Mouse (Mus musculus) heart, embryonic 14.5 days (tissue): ENCODE measurements around the gene Srl. TPM values are rescaled to one million over a fixed set of nuclear protein-coding genes. Genes with fewer than 3 reads are reported as not detected.
A peak's percentile ranks its signal among the peaks of the same experiment; 100 is the strongest.
"Not testable (repeated sequence)": the region's sequence is repeated elsewhere in the genome, so short reads cannot be mapped to it uniquely, and the experiment has no call there.

Experiments used
- ATAC-seq: fragments of 200-750 bp; cut with Nextera tagmentation; 2 replicates; pipeline ENCODE4 v1.8.0; 2017; ENCODE audit warnings: low read depth, moderate TSS enrichment; ENCODE audit not compliant: insufficient number of reproducible peaks, insufficient read depth, low FRiP score
- H3K27ac ChIP-seq, 2 experiments: fragments of 200-500 bp in 1 of 2; fragments of 300-500 bp in 1 of 2; sonication (generic) in 1 of 2; replicated peaks in 1 of 2; 2 replicates each; pipeline ENCODE4 v1.5.1; 2012 to 2014; ENCODE audit warnings: low read depth in 2 of 2, low read length in 2 of 2, control low read depth in 1 of 2, mild to moderate bottlenecking in 1 of 2, mixed read lengths in 1 of 2; ENCODE audit not compliant: control insufficient read depth in 1 of 2, insufficient read depth in 1 of 2
- H3K27me3 ChIP-seq: fragments of 300-500 bp; sonication (generic); 2 replicates; pipeline ENCODE4 v1.6.1; 2014; ENCODE audit warnings: mild to moderate bottlenecking, low read length, control low read depth; ENCODE audit not compliant: control insufficient read depth, insufficient read depth
- H3K36me3 ChIP-seq: fragments of 300-500 bp; sonication (generic); 2 replicates; pipeline ENCODE4 v1.6.1; 2014; ENCODE audit warnings: mild to moderate bottlenecking, control low read depth, low read length, mixed read lengths; ENCODE audit not compliant: control insufficient read depth, insufficient read depth
- H3K4me1 ChIP-seq, 2 experiments: fragments of 200-500 bp in 1 of 2; fragments of 300-500 bp in 1 of 2; sonication (generic) in 1 of 2; 2 replicates each; pipeline ENCODE4 v1.6.1; 2012 to 2014; ENCODE audit warnings: low read length in 2 of 2, control low read depth in 1 of 2, mixed read lengths in 1 of 2; ENCODE audit not compliant: control insufficient read depth in 2 of 2, insufficient read depth in 2 of 2
- H3K4me2 ChIP-seq: fragments of 300-500 bp; sonication (generic); 2 replicates; pipeline ENCODE4 v1.6.1; 2014; ENCODE audit warnings: mild to moderate bottlenecking, low read length
- H3K4me3 ChIP-seq, 2 experiments: fragments of 200-500 bp in 1 of 2; fragments of 300-500 bp in 1 of 2; sonication (generic) in 1 of 2; 2 replicates each; pipeline ENCODE4 v1.5.1; 2012 to 2014; ENCODE audit warnings: low read length in 2 of 2, mild to moderate bottlenecking in 2 of 2, control low read depth in 1 of 2, low read depth in 1 of 2, moderate library complexity in 1 of 2; ENCODE audit not compliant: control insufficient read depth in 1 of 2, insufficient read depth in 1 of 2
- H3K9ac ChIP-seq: fragments of 300-500 bp; sonication (generic); 2 replicates; pipeline ENCODE4 v1.6.1; 2014; ENCODE audit warnings: mild to moderate bottlenecking, low read length
- H3K9me3 ChIP-seq: fragments of 300-500 bp; sonication (generic); 2 replicates; pipeline ENCODE4 v1.6.1; 2016; ENCODE audit warnings: low read length, control low read depth; ENCODE audit not compliant: control insufficient read depth
- WGBS: fragments of 180-500 bp; shearing (Covaris S2); extraction: QIAGEN DNeasy Blood & Tissue Kit; methylation state at CpG from one replicate; pipeline ENCODE4 v1.1.7; 2014; 5-methylcytosine and 5-hydroxymethylcytosine counted together
- polyA plus RNA-seq: library from polyadenylated mRNA; unstranded; fragments of >200 nt; fragmentation: Nextera tagmentation; extraction: Ambion mirVana; gene quantifications from 2 replicates; pipeline ENCODE4 v1.2.1, GENCODE M21; 2014

The Srl gene
- polyA plus RNA-seq, 1 experiment from 2014 or later, result 259 TPM

- Histone ChIP-seq H3K4me2 (peak overlapping the region; percentile 62), H3K27me3 (no peaks in the 10 kb centered on the region), H3K9ac (peak overlapping the region; percentile 63), H3K27ac (no peak overlapping the region), H3K4me3 (peak overlapping the region in 1 of 2 experiments; percentile 49; a peak in 1 of 4 replicates), H3K4me1 (peaks cover 8 to 15% of the 10 kb centered on the region in 2 experiments), H3K9me3 (no peaks in the 10 kb centered on the region), H3K36me3 (peaks cover 29% of the 10 kb centered on the region)
- 40% methylated on average over 7 of the region's 7 CpGs for WGBS
- ATAC-seq, result no peak
Measured at GRCm38 (mm10) chr16:4542236-4542774, 689 bp upstream of the Srl start.

- H3K4me1 ChIP-seq, result peaks cover 8 to 15% of the 10 kb centered on the region in 2 experiments
- H3K27me3 ChIP-seq, result no peaks in the 10 kb centered on the region
- 63% methylated on average over 4 of the region's 4 CpGs for WGBS
- no peaks in the 10 kb centered on the region for H3K9me3 ChIP-seq
- peaks cover 17% of the 10 kb centered on the region; the same call in 1 of the 2 replicates for H3K36me3 ChIP-seq
- no peak for ATAC-seq
- no peak overlapping the region for H3K27ac ChIP-seq
- H3K9ac ChIP-seq, result peak overlapping the region; percentile 67
- peak overlapping the region; percentile 62 for H3K4me2 ChIP-seq
- H3K4me3 ChIP-seq, result peak overlapping the region; percentile 49 to 57; a peak in 3 of 4 replicates
Measured at GRCm38 (mm10) chr16:4541033-4541432, 583 bp downstream of the Srl start.

- Histone ChIP-seq H3K9me3 (no peaks in the 10 kb centered on the region), H3K4me3 (no peak overlapping the region), H3K27me3 (no peaks in the 10 kb centered on the region), H3K9ac (no peak overlapping the region), H3K27ac (no peak overlapping the region), H3K4me1 (peaks cover 8 to 15% of the 10 kb centered on the region in 2 experiments), H3K36me3 (peaks cover 10% of the 10 kb centered on the region; the same call in 1 of the 2 replicates), H3K4me2 (no peak overlapping the region)
- ATAC-seq, result no peak
- WGBS, result 91% methylated on average over 12 of the region's 12 CpGs
Measured at GRCm38 (mm10) chr16:4540064-4540775, 1.4 kb downstream of the Srl start.

GRCm38 (mm10) chr16:4539521-4539920 lies 2.1 kb downstream of the Srl start:
- Histone ChIP-seq H3K4me1 (peaks cover 8 to 15% of the 10 kb centered on the region in 2 experiments), H3K4me3 (no peak overlapping the region), H3K4me2 (no peak overlapping the region), H3K9ac (no peak overlapping the region), H3K27ac (no peak overlapping the region), H3K27me3 (no peaks in the 10 kb centered on the region), H3K9me3 (no peaks in the 10 kb centered on the region), H3K36me3 (peaks cover 3% of the 10 kb centered on the region; the same call in 1 of the 2 replicates)
- no peak for ATAC-seq
- 89% methylated on average over 4 of the region's 4 CpGs for WGBS

- H3K9me3 ChIP-seq, result no peaks in the 10 kb centered on the region
- ATAC-seq, result no peak
- H3K4me3 ChIP-seq, result no peak overlapping the region
- no peak overlapping the region for H3K9ac ChIP-seq
- H3K4me1 ChIP-seq, result peaks cover 8 to 15% of the 10 kb centered on the region in 2 experiments
- 31% methylated on average over 3 of the region's 3 CpGs for WGBS
- H3K4me2 ChIP-seq, result no peak overlapping the region
- no peaks in the 10 kb centered on the region for H3K27me3 ChIP-seq
- H3K27ac ChIP-seq, result no peak overlapping the region
- H3K36me3 ChIP-seq, result no peaks in the 10 kb centered on the region
Measured at GRCm38 (mm10) chr16:4537616-4538358, 3.8 kb downstream of the Srl start.

- 92% methylated on average over 12 of the region's 12 CpGs for WGBS
- H3K27ac ChIP-seq, H3K9me3 ChIP-seq, ATAC-seq, H3K4me1 ChIP-seq, H3K9ac ChIP-seq, H3K27me3 ChIP-seq, H3K4me3 ChIP-seq, H3K4me2 ChIP-seq, H3K36me3 ChIP-seq: not testable (repeated sequence)
Measured at GRCm38 (mm10) chr16:4527373-4527772, 14.2 kb downstream of the Srl start.

GRCm38 (mm10) chr16:4523313-4524004 lies 18.2 kb downstream of the Srl start:
- peak overlapping the region; percentile 100 for H3K27ac ChIP-seq
- peaks cover 14 to 24% of the 10 kb centered on the region in 2 experiments for H3K4me1 ChIP-seq
- no peaks in the 10 kb centered on the region for H3K27me3 ChIP-seq
- no peaks in the 10 kb centered on the region for H3K9me3 ChIP-seq
- H3K4me2 ChIP-seq, result peak overlapping the region; percentile 75
- 44% methylated on average over 7 of the region's 7 CpGs for WGBS
- H3K36me3 ChIP-seq, result peaks cover 2% of the 10 kb centered on the region; the same call in 1 of the 2 replicates
- H3K9ac ChIP-seq, result peak overlapping the region; percentile 88
- ATAC-seq, result no peak
- H3K4me3 ChIP-seq, result peak overlapping the region; percentile 43 to 61
